9 mouse cellular contexts compared by ENCODE assay signal in genomic region chr1:78203622-78204211, GRCm38 (mm10). TPM values are rescaled to one million over a fixed set of nuclear protein-coding genes. Genes with fewer than 3 reads are reported as not detected.
A peak's percentile ranks its signal among the peaks of the same experiment; 100 is the strongest.
DNase-seq lines count a peak whose midpoint lies in the region; ATAC-seq lines count a peak whose summit lies in the region.
"Had no signal": no experiment of that assay in that cellular context is flagged by ENCODE, and none has a peak within 500 bp of the region (broad histone marks: within the 10 kb centered on the region; RNA-seq: fewer than 3 reads in every experiment).

No protein-coding gene starts in this region.

- peak overlapping the region; percentile 33 for H3K4me3 ChIP-seq in forebrain, embryonic 13.5 days
- peak overlapping the region; percentile 41 for H3K4me3 ChIP-seq in limb, embryonic 13.5 days
- peak overlapping the region; percentile 31 for H3K4me3 ChIP-seq in neural tube, embryonic 15.5 days (replicated peaks)

- no peak overlapping the region for H3K9ac ChIP-seq in forebrain, embryonic 13.5 days
- H3K9ac ChIP-seq in limb, embryonic 13.5 days, result 0 out of 2 replicates have a peak overlapping the region, but pooled peaks have one; percentile 39
- no peak overlapping the region for H3K9ac ChIP-seq in neural tube, embryonic 15.5 days (replicated peaks)

- no peaks in the 10 kb centered on the region for H3K9me3 ChIP-seq in forebrain, embryonic 13.5 days (replicated peaks)
- H3K9me3 ChIP-seq in limb, embryonic 13.5 days, result no peaks in the 10 kb centered on the region
- H3K9me3 ChIP-seq in neural tube, embryonic 15.5 days (replicated peaks), result no peaks in the 10 kb centered on the region

- WGBS in forebrain, embryonic 13.5 days, result under 1% methylated on average over 33 of the region's 33 CpGs
- WGBS in limb, embryonic 13.5 days, result under 1% methylated on average over 33 of the region's 33 CpGs
- under 1% methylated on average over 33 of the region's 33 CpGs for WGBS in neural tube, embryonic 15.5 days

- no peaks in the 10 kb centered on the region for H3K36me3 ChIP-seq in forebrain, embryonic 13.5 days (ENCODE audit: poor library complexity, severe bottlenecking)
- no peaks in the 10 kb centered on the region for H3K36me3 ChIP-seq in limb, embryonic 13.5 days
- H3K36me3 ChIP-seq in neural tube, embryonic 15.5 days, result no peaks in the 10 kb centered on the region

- DNase-seq in adrenal gland, postnatal 14 days, result peak; percentile 29
- no peak for DNase-seq in adrenal gland, postnatal 4 days (ENCODE audit: low spot score in 2 of 2)
- peak; percentile 24 for DNase-seq in CD4-positive, CD25-positive, alpha-beta regulatory T cell, adult 2 months (ENCODE audit: low read depth, low spot score)
- no peak for DNase-seq in ovary, adult 18-20 months (ENCODE audit: low spot score)
- no peak for DNase-seq in spleen, postnatal 36 days (ENCODE audit: low spot score in 2 of 2)

- H3K27ac ChIP-seq in forebrain, embryonic 13.5 days, result no peak overlapping the region
- H3K27ac ChIP-seq in limb, embryonic 13.5 days, result no peak overlapping the region
- H3K27ac ChIP-seq in neural tube, embryonic 15.5 days (replicated peaks), result no peak overlapping the region

- ATAC-seq in forebrain, embryonic 13.5 days, result peak; percentile 59; the same call in 1 of the 2 replicates
- ATAC-seq in limb, embryonic 13.5 days (ENCODE audit: low FRiP score, low read depth), result no peak
- peak; percentile 25; the same call in 1 of the 2 replicates for ATAC-seq in neural tube, embryonic 15.5 days (ENCODE audit: low FRiP score)

- H3K27me3 ChIP-seq in forebrain, embryonic 13.5 days, result peaks cover 98% of the 10 kb centered on the region
- peaks cover 95% of the 10 kb centered on the region for H3K27me3 ChIP-seq in limb, embryonic 13.5 days
- H3K27me3 ChIP-seq in neural tube, embryonic 15.5 days (replicated peaks), result peaks cover 85% of the 10 kb centered on the region

- peak overlapping the region; percentile 53 for H3K4me2 ChIP-seq in forebrain, embryonic 13.5 days
- H3K4me2 ChIP-seq in limb, embryonic 13.5 days (replicated peaks), result peak overlapping the region; percentile 61
- peak overlapping the region; percentile 50 for H3K4me2 ChIP-seq in neural tube, embryonic 15.5 days

- H3K4me1 ChIP-seq in forebrain, embryonic 13.5 days, result peaks cover 13% of the 10 kb centered on the region
- peaks cover 12% of the 10 kb centered on the region for H3K4me1 ChIP-seq in limb, embryonic 13.5 days
- peaks cover 18% of the 10 kb centered on the region for H3K4me1 ChIP-seq in neural tube, embryonic 15.5 days

RNA-seq across cellular contexts. Expression of gene Pax3, which starts 6.8 kb away (rescaled TPM):
- not detected in 2 replicates for total RNA-seq in adrenal gland, postnatal 14 days (2021)
- total RNA-seq in adrenal gland, postnatal 4 days (2021), result not detected
- polyA plus RNA-seq in forebrain, embryonic 13.5 days (2015; fragmentation: Nextera tagmentation; extraction: Ambion mirVana), result 0.53 and 0.65 TPM in 2 replicates
- polyA plus RNA-seq in limb, embryonic 13.5 days (2015; fragmentation: Nextera tagmentation; extraction: Ambion mirVana), result 0.95 and 1.1 TPM in 2 replicates
- polyA plus RNA-seq in neural tube, embryonic 15.5 days (2015; fragmentation: Nextera tagmentation; extraction: Ambion mirVana), result 2.5 and 3.4 TPM in 2 replicates
- polyA plus RNA-seq: gonadal fat pad, adult 2 months had no signal

Comparison
In these comparisons a context has a peak if more than half of its experiments do, and no peak if none do; other contexts are left out.
1. DNase-seq: peak in adrenal gland, postnatal 14 days (single experiment) and CD4-positive, CD25-positive, alpha-beta regulatory T cell, adult 2 months (single experiment); none in adrenal gland, postnatal 4 days (0 of 2), ovary, adult 18-20 months (single experiment) and spleen, postnatal 36 days (0 of 2).
2. Peak in every context shown above with its lines, with median percentiles within 50 percentile points of each other: H3K4me2 ChIP-seq and H3K4me3 ChIP-seq.